Mouse (Mus musculus) bone marrow, adult 2 months (tissue): ENCODE results near the gene St8sia6.

ENCODE experiments used
- CTCF ChIP-seq: fragments of 200-500 bp; IDR thresholded peaks from 2 replicates; pipeline ENCODE4 v1.5.1; 2011; ENCODE audit warnings: low read length, control low read depth; ENCODE audit not compliant: control insufficient read depth, insufficient read depth
- POLR2A ChIP-seq: fragments of 200-500 bp; IDR thresholded peaks from 2 replicates; pipeline ENCODE4 v1.6.1; 2011; ENCODE audit warnings: low read depth, mild to moderate bottlenecking, control low read depth, low read length, borderline replicate concordance; ENCODE audit not compliant: control insufficient read depth

- TF ChIP-seq CTCF (no peak), POLR2A (no peak)
These were observed 22.8 kb upstream of the St8sia6 start for GRCm38 (mm10) chr2:13816645-13817044.
